Mouse (Mus musculus) heart, embryonic 15.5 days (tissue): ENCODE results near the gene Tmprss11f. TPM values are rescaled to one million over a fixed set of nuclear protein-coding genes. Genes with fewer than 3 reads are reported as not detected.
"Not testable (repeated sequence)": the region's sequence is repeated elsewhere in the genome, so short reads cannot be mapped to it uniquely, and the experiment has no call there.

Source experiments
- ATAC-seq: fragments of 200-750 bp; cut with Nextera tagmentation; replicated peaks from 2 replicates; pipeline ENCODE4 v1.8.0; 2017; ENCODE audit warnings: low read depth, moderate TSS enrichment; ENCODE audit not compliant: insufficient number of reproducible peaks, insufficient read depth, low FRiP score
- H3K27ac ChIP-seq: fragments of 300-500 bp; sonication (generic); 2 replicates; pipeline ENCODE4 v1.5.1; 2015; ENCODE audit warnings: mild to moderate bottlenecking, inconsistent platforms
- H3K27me3 ChIP-seq: fragments of 300-500 bp; sonication (generic); 2 replicates; pipeline ENCODE4 v1.6.1; 2015; ENCODE audit warnings: inconsistent platforms
- H3K36me3 ChIP-seq: fragments of 300-500 bp; sonication (generic); 2 replicates; pipeline ENCODE4 v1.6.1; 2015; ENCODE audit warnings: mild to moderate bottlenecking, inconsistent platforms
- H3K4me1 ChIP-seq: fragments of 300-500 bp; sonication (generic); replicated peaks from 2 replicates; pipeline ENCODE4 v1.6.1; 2015; ENCODE audit warnings: inconsistent platforms
- H3K4me2 ChIP-seq: fragments of 300-500 bp; sonication (generic); 2 replicates; pipeline ENCODE4 v1.6.1; 2015; ENCODE audit warnings: inconsistent platforms, mild to moderate bottlenecking, moderate library complexity
- H3K4me3 ChIP-seq: fragments of 300-500 bp; sonication (generic); 2 replicates; pipeline ENCODE4 v1.5.1; 2015; ENCODE audit warnings: mild to moderate bottlenecking, inconsistent platforms
- H3K9ac ChIP-seq: fragments of 300-500 bp; sonication (generic); 2 replicates; pipeline ENCODE4 v1.6.1; 2015; ENCODE audit warnings: mild to moderate bottlenecking, inconsistent platforms
- H3K9me3 ChIP-seq: fragments of 300-500 bp; sonication (generic); replicated peaks from 2 replicates; pipeline ENCODE4 v1.6.1; 2016; ENCODE audit warnings: inconsistent platforms
- WGBS: fragments of 180-500 bp; shearing (Covaris S2); methylation state at CpG from one replicate; pipeline ENCODE4 v1.1.7; 2015; ENCODE audit warnings: mixed read lengths; 5-methylcytosine and 5-hydroxymethylcytosine counted together
- polyA plus RNA-seq: library from polyadenylated mRNA; unstranded; fragments of >200 nt; fragmentation: Nextera tagmentation; extraction: Ambion mirVana; gene quantifications from 2 replicates; pipeline ENCODE4 v1.2.1, GENCODE M21; 2015

The Tmprss11f gene
- polyA plus RNA-seq = not detected in 2 replicates

GRCm38 (mm10) chr5:86632324-86632723 is at the start of gene Tmprss11f:
TSS of gene Tmprss11f (minus strand) at chr5:86632424.
- 66% methylated on average over 5 of the region's 5 CpGs for WGBS

GRCm38 (mm10) chr5:86676262-86676661 is 44.0 kb upstream of the Tmprss11f start, which contains the start of gene Tmprss11b:
TSS of gene Tmprss11b (minus strand) at chr5:86676362.
- Histone ChIP-seq H3K4me3 (no peak within 1 kb of the TSS), H3K36me3 (no peaks in the 10 kb centered on the region), H3K27ac (no peak within 1 kb of the TSS), H3K9me3 (no peaks in the 10 kb centered on the region), H3K9ac (no peak within 1 kb of the TSS), H3K4me2 (no peak within 1 kb of the TSS), H3K4me1 (no peaks in the 10 kb centered on the region), H3K27me3 (no peaks in the 10 kb centered on the region)
- ATAC-seq = no peak
- 72% methylated on average over 5 of the region's 5 CpGs for WGBS

More at GRCm38 (mm10) chr5:86632324-86632723, at the start of gene Tmprss11f:
- Histone ChIP-seq H3K9me3 (no peaks in the 10 kb centered on the region), H3K27ac (no peak within 1 kb of the TSS), H3K4me1 (no peaks in the 10 kb centered on the region), H3K27me3 (no peaks in the 10 kb centered on the region), H3K9ac (no peak within 1 kb of the TSS), H3K4me3 (no peak within 1 kb of the TSS), H3K4me2 (no peak within 1 kb of the TSS), H3K36me3 (no peaks in the 10 kb centered on the region)
- no peak for ATAC-seq

- H3K27me3 ChIP-seq, ATAC-seq, H3K36me3 ChIP-seq, H3K4me2 ChIP-seq, H3K9ac ChIP-seq, H3K9me3 ChIP-seq, H3K4me1 ChIP-seq, H3K4me3 ChIP-seq, H3K27ac ChIP-seq: not testable (repeated sequence)
- WGBS = 19% methylated on average over 4 of the region's 4 CpGs
These were observed 17.0 kb upstream of the Tmprss11f start for GRCm38 (mm10) chr5:86649185-86649584.

- Histone ChIP-seq H3K9ac (no peak overlapping the region), H3K27me3 (no peaks in the 10 kb centered on the region), H3K36me3 (no peaks in the 10 kb centered on the region), H3K4me2 (no peak overlapping the region), H3K27ac (no peak overlapping the region), H3K4me1 (0 out of 2 replicates have a peak, but pooled peaks cover 4% of the 10 kb centered on the region), H3K4me3 (no peak overlapping the region), H3K9me3 (no peaks in the 10 kb centered on the region)
- no peak for ATAC-seq
- 15% methylated on average over 3 of the region's 3 CpGs for WGBS
These were observed 8.6 kb upstream of the Tmprss11f start for GRCm38 (mm10) chr5:86640795-86641194.

- Histone ChIP-seq H3K4me1 (no peaks in the 10 kb centered on the region), H3K27ac (no peak overlapping the region), H3K27me3 (no peaks in the 10 kb centered on the region), H3K36me3 (no peaks in the 10 kb centered on the region), H3K4me3 (no peak overlapping the region), H3K4me2 (no peak overlapping the region), H3K9me3 (no peaks in the 10 kb centered on the region), H3K9ac (no peak overlapping the region)
- no peak for ATAC-seq
- WGBS = 42% methylated on average over 2 of the region's 2 CpGs
These were observed 1.5 kb downstream of the Tmprss11f start for GRCm38 (mm10) chr5:86630700-86631099.

- Histone ChIP-seq H3K4me3 (no peak overlapping the region), H3K27ac (no peak overlapping the region), H3K9ac (no peak overlapping the region), H3K36me3 (no peaks in the 10 kb centered on the region), H3K4me1 (no peaks in the 10 kb centered on the region), H3K9me3 (no peaks in the 10 kb centered on the region), H3K27me3 (no peaks in the 10 kb centered on the region), H3K4me2 (no peak overlapping the region)
- no peak for ATAC-seq
- 71% methylated on average over 1 of the region's 1 CpGs for WGBS
These were observed 10.4 kb downstream of the Tmprss11f start for GRCm38 (mm10) chr5:86621778-86622177.

- H3K9me3 ChIP-seq = no peaks in the 10 kb centered on the region
- no peaks in the 10 kb centered on the region for H3K36me3 ChIP-seq
- no peak for ATAC-seq
- H3K27me3 ChIP-seq = no peaks in the 10 kb centered on the region
- no peak overlapping the region for H3K27ac ChIP-seq
- no peaks in the 10 kb centered on the region for H3K4me1 ChIP-seq
- 84% methylated on average over 3 of the region's 3 CpGs for WGBS
- no peak overlapping the region for H3K9ac ChIP-seq
- no peak overlapping the region for H3K4me3 ChIP-seq
- H3K4me2 ChIP-seq = no peak overlapping the region
These were observed 46.3 kb downstream of the Tmprss11f start for GRCm38 (mm10) chr5:86585896-86586295.

GRCm38 (mm10) chr5:86582618-86583017 is 49.6 kb downstream of the Tmprss11f start:
- Histone ChIP-seq H3K9me3 (no peaks in the 10 kb centered on the region), H3K4me2 (no peak overlapping the region), H3K4me1 (no peaks in the 10 kb centered on the region), H3K9ac (no peak overlapping the region), H3K27me3 (no peaks in the 10 kb centered on the region), H3K36me3 (no peaks in the 10 kb centered on the region), H3K27ac (no peak overlapping the region), H3K4me3 (no peak overlapping the region)
- WGBS = 71% methylated on average over 5 of the region's 5 CpGs
- no peak for ATAC-seq

GRCm38 (mm10) chr5:86581998-86582397 is 50.2 kb downstream of the Tmprss11f start:
- H3K27ac ChIP-seq = no peak overlapping the region
- H3K36me3 ChIP-seq = no peaks in the 10 kb centered on the region
- H3K9me3 ChIP-seq = no peaks in the 10 kb centered on the region
- ATAC-seq = no peak
- H3K4me1 ChIP-seq = no peaks in the 10 kb centered on the region
- no peaks in the 10 kb centered on the region for H3K27me3 ChIP-seq
- H3K4me3 ChIP-seq = no peak overlapping the region
- H3K4me2 ChIP-seq = no peak overlapping the region
- WGBS = 67% methylated on average over 5 of the region's 5 CpGs
- H3K9ac ChIP-seq = no peak overlapping the region

GRCm38 (mm10) chr5:86578761-86579160 is 53.5 kb downstream of the Tmprss11f start:
- H3K9me3 ChIP-seq, H3K27ac ChIP-seq, H3K27me3 ChIP-seq, H3K4me2 ChIP-seq, ATAC-seq, H3K4me1 ChIP-seq, H3K36me3 ChIP-seq, H3K9ac ChIP-seq, H3K4me3 ChIP-seq: not testable (repeated sequence)
- WGBS = 80% methylated on average over 8 of the region's 8 CpGs

- no peak overlapping the region for H3K9ac ChIP-seq
- no peaks in the 10 kb centered on the region for H3K4me1 ChIP-seq
- no peaks in the 10 kb centered on the region for H3K9me3 ChIP-seq
- H3K27ac ChIP-seq = no peak overlapping the region
- no peak for ATAC-seq
- H3K4me2 ChIP-seq = no peak overlapping the region
- H3K36me3 ChIP-seq = no peaks in the 10 kb centered on the region
- H3K4me3 ChIP-seq = no peak overlapping the region
- WGBS = 84% methylated on average over 2 of the region's 2 CpGs
- no peaks in the 10 kb centered on the region for H3K27me3 ChIP-seq
These were observed 85.5 kb downstream of the Tmprss11f start for GRCm38 (mm10) chr5:86546693-86547092.

- no peak for ATAC-seq
- no peaks in the 10 kb centered on the region for H3K9me3 ChIP-seq
- no peaks in the 10 kb centered on the region for H3K27me3 ChIP-seq
- WGBS = 48% methylated on average over 3 of the region's 3 CpGs
- no peak overlapping the region for H3K4me2 ChIP-seq
- H3K9ac ChIP-seq = no peak overlapping the region
- no peaks in the 10 kb centered on the region for H3K36me3 ChIP-seq
- H3K4me3 ChIP-seq = no peak overlapping the region
- H3K4me1 ChIP-seq = no peaks in the 10 kb centered on the region
- no peak overlapping the region for H3K27ac ChIP-seq
These were observed 91.6 kb downstream of the Tmprss11f start for GRCm38 (mm10) chr5:86540601-86541000.
